Mouse (Mus musculus): Measurements from ENCODE around the gene Stk39. TPM values are rescaled to one million over a fixed set of nuclear protein-coding genes. Genes with fewer than 3 reads are reported as not detected.

The Stk39 gene
- polyA plus RNA-seq, 1 experiment from 2014 or later, result 77.2 TPM

DNA sequence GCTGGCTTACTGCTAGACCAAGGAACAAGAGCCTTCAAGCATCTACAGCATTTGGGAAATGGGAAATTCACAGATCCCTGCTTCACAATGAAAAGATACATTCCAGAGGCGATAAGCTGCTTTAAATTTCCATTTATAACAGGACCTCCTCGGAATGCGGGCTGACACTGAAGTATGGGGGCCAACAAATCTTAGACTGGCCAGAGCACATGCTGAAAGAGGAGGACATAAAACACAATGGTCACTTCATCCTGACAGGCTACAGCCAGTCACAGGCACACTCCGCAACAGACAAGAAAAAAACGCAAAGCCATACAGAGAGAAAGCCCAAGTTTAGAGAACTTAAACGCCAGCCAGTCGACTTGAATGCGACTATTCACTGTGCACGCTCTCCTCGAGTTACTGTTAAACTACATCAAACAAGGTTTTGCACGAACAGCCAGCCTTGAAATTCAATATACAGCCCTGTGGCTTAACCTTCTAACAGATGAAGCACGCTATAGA is 65.4 kb downstream of the Stk39 start:
- H3K9ac ChIP-seq, result 0 out of 2 replicates have a peak overlapping the region, but pooled peaks have one; percentile 27
- H3K4me1 ChIP-seq (replicated peaks), result peaks cover 73% of the 10 kb centered on the region
- WGBS, result 38% methylated on average over 12 of the region's 12 CpGs
- peak overlapping the region; percentile 93 for H3K27ac ChIP-seq (ENCODE audit: poor library complexity, severe bottlenecking)
- ATAC-seq (ENCODE audit: insufficient number of reproducible peaks, low FRiP score), result no peak
- H3K36me3 ChIP-seq, result no peaks in the 10 kb centered on the region
- H3K9me3 ChIP-seq (replicated peaks), result no peaks in the 10 kb centered on the region
- H3K27me3 ChIP-seq (replicated peaks), result no peaks in the 10 kb centered on the region
- no peak overlapping the region for H3K4me3 ChIP-seq
- peak overlapping the region; percentile 28 for H3K4me2 ChIP-seq

DNA sequence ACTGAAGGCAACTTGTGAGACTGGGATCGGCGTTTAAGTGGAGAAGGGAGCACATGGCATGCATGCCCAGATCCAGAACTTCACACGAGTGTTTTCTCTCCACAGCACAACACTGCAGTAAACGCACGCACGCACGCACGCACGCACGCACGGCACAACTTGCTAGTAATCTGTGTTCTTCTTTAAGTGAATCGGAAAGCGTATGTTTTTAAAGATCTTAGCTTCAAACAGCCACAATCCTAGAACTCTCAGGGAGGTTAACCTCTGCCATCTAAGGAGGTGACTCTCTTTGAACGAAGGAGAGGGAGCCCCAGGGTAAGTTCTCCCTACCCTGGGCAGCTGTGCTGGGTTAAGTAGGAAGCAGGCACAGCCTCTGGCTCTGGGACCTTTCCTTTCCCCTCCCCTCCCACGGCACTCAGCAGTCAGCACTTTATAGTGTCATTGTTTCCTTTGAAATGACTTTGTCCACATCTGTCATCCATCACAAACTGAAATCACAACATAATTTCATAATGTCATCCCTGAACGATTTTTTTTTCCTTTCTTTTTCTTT is 66.8 kb downstream of the Stk39 start:
- Histone ChIP-seq H3K4me2 (no peak overlapping the region), H3K27ac (ENCODE audit: poor library complexity, severe bottlenecking) (peak overlapping the region; percentile 34; the same call in 1 of the 2 replicates), H3K4me1 (replicated peaks) (peaks cover 60% of the 10 kb centered on the region), H3K27me3 (replicated peaks) (no peaks in the 10 kb centered on the region), H3K36me3 (peaks cover 6% of the 10 kb centered on the region; the same call in 1 of the 2 replicates), H3K4me3 (no peak overlapping the region), H3K9me3 (replicated peaks) (no peaks in the 10 kb centered on the region), H3K9ac (no peak overlapping the region)
- 65% methylated on average over 16 of the region's 16 CpGs for WGBS
- ATAC-seq (ENCODE audit: insufficient number of reproducible peaks, low FRiP score), result no peak

DNA sequence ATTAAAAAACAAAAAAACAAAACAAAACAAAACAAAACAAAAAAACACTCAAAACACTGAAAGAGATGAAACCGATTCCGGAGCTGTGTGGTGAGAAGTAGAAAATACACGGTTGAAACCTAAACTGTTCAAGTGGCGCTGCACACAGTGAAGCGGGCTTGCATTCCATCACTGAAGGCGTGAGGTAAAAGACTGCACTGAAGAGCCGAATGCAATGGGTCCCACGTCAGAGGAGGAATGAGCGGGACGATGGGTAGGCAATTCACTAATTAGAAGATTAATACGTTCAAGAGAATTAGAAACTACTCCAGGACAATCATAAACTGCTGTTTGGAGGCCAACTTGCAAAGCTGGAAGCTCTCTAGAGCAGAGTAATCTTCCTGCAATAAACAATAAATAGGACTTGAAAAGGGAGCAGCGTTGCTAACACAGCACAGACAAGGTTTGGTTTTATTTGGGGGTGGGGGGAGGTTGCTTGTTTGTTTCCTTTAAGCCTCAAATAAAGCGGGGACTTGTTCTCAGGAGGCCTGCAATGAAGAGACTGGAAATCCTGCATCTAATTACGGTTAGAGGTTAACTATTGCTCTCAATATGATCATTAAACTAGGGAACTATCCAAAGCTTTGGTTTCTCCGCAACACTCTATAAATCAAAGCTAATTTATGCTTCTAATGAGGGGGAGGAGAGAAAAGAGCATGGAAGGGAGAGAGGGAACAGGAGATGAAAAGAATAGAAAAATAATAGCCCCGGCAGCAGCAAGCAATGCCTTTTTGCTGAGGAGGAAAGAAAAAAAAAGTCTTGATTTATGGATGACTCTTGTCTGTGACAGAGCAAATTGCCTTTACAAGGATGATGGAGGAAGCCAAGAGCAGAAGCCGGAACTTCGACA is 67.5 kb downstream of the Stk39 start:
- H3K4me3 ChIP-seq, result no peak overlapping the region
- peaks cover 57% of the 10 kb centered on the region for H3K4me1 ChIP-seq (replicated peaks)
- ATAC-seq (ENCODE audit: insufficient number of reproducible peaks, low FRiP score), result no peak
- no peaks in the 10 kb centered on the region for H3K9me3 ChIP-seq (replicated peaks)
- H3K27ac ChIP-seq (ENCODE audit: poor library complexity, severe bottlenecking), result no peak overlapping the region
- no peak overlapping the region for H3K4me2 ChIP-seq
- H3K27me3 ChIP-seq (replicated peaks), result no peaks in the 10 kb centered on the region
- H3K9ac ChIP-seq, result no peak overlapping the region
- H3K36me3 ChIP-seq, result peaks cover 6% of the 10 kb centered on the region; the same call in 1 of the 2 replicates
- 67% methylated on average over 18 of the region's 18 CpGs for WGBS

DNA sequence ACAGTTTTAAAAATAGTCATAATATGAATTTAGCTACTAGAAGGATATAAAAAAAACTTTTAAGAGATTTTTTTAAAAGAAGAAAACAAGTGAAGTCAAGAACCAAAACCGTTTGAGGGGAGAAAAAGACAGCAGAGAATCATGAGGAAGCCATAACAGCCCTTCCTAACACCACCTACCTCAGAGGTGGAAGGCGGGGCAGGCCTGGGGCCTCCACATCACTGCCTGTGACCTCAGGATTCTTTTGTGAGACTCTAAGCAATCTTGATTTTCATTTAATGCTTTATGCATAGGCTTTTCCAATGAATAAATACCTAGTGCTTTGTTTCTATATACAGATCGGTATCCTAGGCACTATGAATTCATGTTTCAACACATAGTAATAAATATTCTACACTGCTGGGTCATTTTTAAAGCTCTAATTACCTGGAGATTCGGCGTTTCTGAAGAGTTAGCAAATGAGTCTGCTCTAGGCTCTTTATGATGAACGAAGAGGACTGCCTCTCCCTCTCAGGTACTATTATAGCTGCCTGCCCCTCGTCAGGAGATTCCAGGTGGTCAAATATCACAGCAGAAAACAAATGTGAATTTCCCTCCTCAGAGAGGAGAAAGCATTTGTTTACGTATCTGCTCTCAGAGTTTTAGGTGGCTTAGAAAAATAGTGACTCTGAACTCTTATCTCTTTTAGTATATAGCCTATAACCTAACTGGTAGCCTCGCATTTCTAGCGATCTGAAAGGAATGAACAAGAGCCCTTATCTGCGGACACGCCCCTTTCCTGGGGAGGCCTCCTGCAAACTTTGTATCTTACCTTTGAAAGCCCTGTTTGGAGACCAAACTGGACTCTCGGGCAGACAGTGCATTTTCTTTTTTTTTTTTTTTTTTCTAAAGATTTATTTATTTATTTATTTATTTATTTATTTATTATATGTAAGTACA is 78.2 kb downstream of the Stk39 start:
- WGBS, result 73% methylated on average over 13 of the region's 13 CpGs

DNA sequence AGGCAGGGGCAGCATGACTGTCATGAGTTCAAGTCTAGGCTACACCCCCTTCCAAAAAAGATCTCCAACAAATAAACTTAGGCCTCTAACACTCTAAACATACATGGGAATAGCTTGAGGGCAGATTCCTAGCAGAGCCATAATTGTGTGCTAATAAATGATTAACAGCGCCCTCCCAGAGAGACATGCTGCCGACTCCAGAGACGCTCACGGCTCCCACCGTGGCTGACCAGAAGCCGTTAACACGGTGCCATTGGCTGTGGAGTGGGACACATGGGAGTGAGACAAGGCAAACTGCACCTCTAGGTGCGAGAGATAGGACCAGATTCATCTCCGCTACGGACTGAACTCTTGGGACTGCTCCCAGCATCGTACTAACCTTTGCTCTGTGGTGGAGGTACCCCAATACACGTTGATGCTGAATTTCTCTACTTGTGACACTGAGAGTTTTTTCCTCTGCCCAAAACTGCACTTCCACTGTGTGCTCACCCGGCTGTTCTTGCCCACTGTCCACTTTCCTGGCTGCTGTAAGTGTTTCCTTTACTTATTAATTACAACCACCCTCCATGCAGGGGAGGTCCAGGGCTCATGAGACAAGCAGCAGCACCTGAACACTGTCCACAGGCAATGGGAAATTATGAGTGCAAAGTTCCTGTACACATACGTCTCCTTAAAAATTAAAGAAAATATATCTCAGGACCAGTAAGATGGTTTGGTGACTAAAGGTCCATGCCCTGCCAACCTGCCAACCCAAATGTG is 84.1 kb downstream of the Stk39 start:
- no peak for ATAC-seq (ENCODE audit: insufficient number of reproducible peaks, low FRiP score)
- Histone ChIP-seq H3K27ac (ENCODE audit: poor library complexity, severe bottlenecking) (no peak overlapping the region), H3K4me1 (replicated peaks) (peaks cover 35% of the 10 kb centered on the region), H3K9ac (no peak overlapping the region), H3K27me3 (replicated peaks) (no peaks in the 10 kb centered on the region), H3K4me2 (no peak overlapping the region), H3K36me3 (peaks cover 48% of the 10 kb centered on the region), H3K9me3 (replicated peaks) (no peaks in the 10 kb centered on the region), H3K4me3 (no peak overlapping the region)
- 87% methylated on average over 14 of the region's 14 CpGs for WGBS

More for the DNA sequence above, 78.2 kb downstream of the Stk39 start:
- no peak overlapping the region for H3K4me3 ChIP-seq
- no peaks in the 10 kb centered on the region for H3K9me3 ChIP-seq (replicated peaks)
- no peak overlapping the region for H3K27ac ChIP-seq (ENCODE audit: poor library complexity, severe bottlenecking)
- peaks cover 59% of the 10 kb centered on the region for H3K36me3 ChIP-seq
- H3K4me1 ChIP-seq (replicated peaks), result peaks cover 9% of the 10 kb centered on the region
- no peak overlapping the region for H3K9ac ChIP-seq
- ATAC-seq (ENCODE audit: insufficient number of reproducible peaks, low FRiP score), result no peak
- H3K27me3 ChIP-seq (replicated peaks), result no peaks in the 10 kb centered on the region
- H3K4me2 ChIP-seq, result no peak overlapping the region

DNA sequence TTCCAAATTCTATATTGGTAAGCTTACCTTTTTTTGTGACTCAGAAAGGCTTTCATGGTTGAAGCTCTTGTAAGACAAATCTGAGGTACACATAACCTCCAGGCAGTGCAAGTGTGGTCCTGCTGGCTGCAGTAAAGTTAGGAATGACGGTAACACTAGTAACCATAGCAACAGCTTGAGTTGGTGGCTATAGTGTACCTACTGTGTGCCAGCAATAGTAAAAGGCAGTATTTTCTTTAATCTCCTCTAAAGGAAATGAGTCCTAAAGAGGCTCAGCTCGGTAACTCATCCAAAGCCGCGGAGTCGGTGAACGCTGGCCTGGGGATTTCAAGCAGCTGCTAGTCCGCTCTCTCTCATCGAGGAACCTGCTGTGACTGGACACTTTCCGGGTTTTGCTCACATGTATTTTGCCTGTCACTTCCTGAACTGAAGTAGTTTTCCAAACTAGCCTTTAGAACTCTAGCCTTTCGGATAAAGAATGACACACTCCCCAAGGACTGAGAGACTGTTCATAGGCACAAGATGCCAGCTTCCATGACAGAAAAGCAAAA is 85.7 kb downstream of the Stk39 start:
- Histone ChIP-seq H3K4me2 (no peak overlapping the region), H3K9ac (no peak overlapping the region), H3K27me3 (replicated peaks) (no peaks in the 10 kb centered on the region), H3K4me1 (replicated peaks) (peaks cover 44% of the 10 kb centered on the region), H3K4me3 (no peak overlapping the region), H3K9me3 (replicated peaks) (no peaks in the 10 kb centered on the region), H3K36me3 (peaks cover 44% of the 10 kb centered on the region), H3K27ac (ENCODE audit: poor library complexity, severe bottlenecking) (peak overlapping the region; percentile 55; the same call in 1 of the 2 replicates)
- WGBS, result 82% methylated on average over 10 of the region's 10 CpGs
- no peak for ATAC-seq (ENCODE audit: insufficient number of reproducible peaks, low FRiP score)

DNA sequence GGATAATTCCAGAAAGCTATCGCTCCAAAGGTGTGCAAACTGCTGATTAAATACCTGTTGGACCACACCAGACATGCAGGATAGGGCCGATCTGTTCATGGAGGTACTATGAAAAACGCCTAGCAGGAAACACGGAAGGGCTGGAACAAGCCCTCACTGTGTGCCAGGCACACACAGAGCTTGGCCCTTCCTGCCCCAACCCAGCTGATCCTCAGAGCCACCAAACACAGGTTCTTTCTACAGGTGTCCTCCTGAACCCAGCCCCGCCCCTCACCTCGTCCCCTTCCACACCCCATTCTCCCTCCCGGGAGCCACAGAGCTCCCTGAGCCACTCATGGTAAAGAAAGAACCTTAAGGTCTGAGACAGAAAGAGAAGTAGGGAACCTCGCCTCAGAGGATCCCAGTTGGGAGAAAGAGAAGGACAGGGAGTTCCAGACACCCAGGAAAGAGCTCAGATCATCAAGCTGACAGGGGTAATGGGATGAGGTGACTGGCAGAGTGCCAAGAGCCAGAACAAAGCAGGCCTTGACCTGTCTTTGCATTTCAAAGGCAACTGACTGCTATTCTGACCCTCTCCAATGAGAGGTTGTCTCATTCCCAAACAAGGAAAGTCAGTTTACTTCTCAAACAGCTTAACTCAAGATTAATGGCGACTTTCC is 86.3 kb downstream of the Stk39 start:
- H3K27ac ChIP-seq (ENCODE audit: poor library complexity, severe bottlenecking), result peak overlapping the region; percentile 55; the same call in 1 of the 2 replicates
- H3K9me3 ChIP-seq (replicated peaks), result no peaks in the 10 kb centered on the region
- WGBS, result 76% methylated on average over 9 of the region's 9 CpGs
- H3K27me3 ChIP-seq (replicated peaks), result no peaks in the 10 kb centered on the region
- no peak overlapping the region for H3K4me3 ChIP-seq
- ATAC-seq (ENCODE audit: insufficient number of reproducible peaks, low FRiP score), result no peak
- no peak overlapping the region for H3K4me2 ChIP-seq
- H3K9ac ChIP-seq, result no peak overlapping the region
- peaks cover 44% of the 10 kb centered on the region for H3K36me3 ChIP-seq
- H3K4me1 ChIP-seq (replicated peaks), result peaks cover 48% of the 10 kb centered on the region

DNA sequence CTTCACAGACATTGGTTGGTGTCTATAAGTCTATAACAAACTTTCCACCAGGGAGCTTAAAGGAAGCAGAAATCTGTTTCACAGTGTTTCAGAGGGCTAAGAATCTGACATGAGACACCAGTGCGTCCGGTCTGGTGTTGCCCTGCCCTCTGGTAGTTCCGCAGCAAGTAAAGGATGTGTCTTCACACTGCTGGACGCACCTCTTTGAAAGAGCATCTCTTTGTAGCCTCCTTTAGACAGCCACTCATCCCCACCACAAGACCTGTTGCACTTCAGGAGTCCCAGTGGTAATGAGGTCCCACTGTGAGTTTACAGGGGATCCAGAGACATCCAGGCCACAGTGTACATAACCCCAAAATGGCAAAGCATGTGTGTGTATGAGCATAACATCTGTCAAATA is 88.1 kb downstream of the Stk39 start:
- Histone ChIP-seq H3K27ac (ENCODE audit: poor library complexity, severe bottlenecking) (no peak overlapping the region), H3K4me1 (replicated peaks) (peaks cover 66% of the 10 kb centered on the region), H3K27me3 (replicated peaks) (no peaks in the 10 kb centered on the region), H3K36me3 (peaks cover 29% of the 10 kb centered on the region), H3K9ac (no peak overlapping the region), H3K4me3 (no peak overlapping the region), H3K9me3 (replicated peaks) (no peaks in the 10 kb centered on the region), H3K4me2 (no peak overlapping the region)
- WGBS, result 79% methylated on average over 4 of the region's 4 CpGs
- ATAC-seq (ENCODE audit: insufficient number of reproducible peaks, low FRiP score), result no peak

DNA sequence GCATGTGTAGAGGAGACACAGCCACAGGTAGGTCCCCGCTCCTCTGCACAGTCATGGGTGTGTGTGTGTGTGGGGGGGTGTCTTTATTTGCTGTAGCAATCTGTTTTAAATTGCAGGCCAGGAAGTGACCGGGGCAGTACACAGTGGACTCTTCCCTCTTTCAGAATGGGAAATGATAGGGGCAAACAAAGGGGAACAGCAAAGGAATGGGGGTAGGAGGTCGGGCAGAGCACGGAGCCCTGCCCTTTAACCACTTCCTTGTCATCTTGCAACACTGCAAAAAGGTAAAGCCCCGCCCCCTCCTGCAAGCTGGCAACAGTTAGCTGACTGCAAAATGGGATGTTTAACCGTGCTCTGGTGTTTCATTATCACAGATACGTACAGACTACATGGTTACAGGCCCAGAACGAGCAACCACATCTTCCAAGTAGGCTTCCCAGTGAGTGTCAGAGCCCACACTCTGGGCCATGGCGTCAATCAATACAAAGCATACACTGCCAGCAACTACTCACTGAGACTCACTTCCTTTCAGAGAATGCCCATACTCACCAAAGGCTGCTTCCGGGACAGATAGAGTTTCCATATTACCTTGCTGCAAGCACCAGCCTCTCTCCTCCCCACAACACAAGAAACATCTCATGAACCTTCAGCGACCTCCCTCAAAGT is 89.5 kb downstream of the Stk39 start:
- WGBS, result 64% methylated on average over 11 of the region's 11 CpGs

More for the DNA sequence above, 89.5 kb downstream of the Stk39 start:
- Histone ChIP-seq H3K27ac (ENCODE audit: poor library complexity, severe bottlenecking) (no peak overlapping the region), H3K4me1 (replicated peaks) (peaks cover 78% of the 10 kb centered on the region), H3K4me2 (no peak overlapping the region), H3K9me3 (replicated peaks) (no peaks in the 10 kb centered on the region), H3K27me3 (replicated peaks) (no peaks in the 10 kb centered on the region), H3K36me3 (peaks cover 20% of the 10 kb centered on the region), H3K9ac (no peak overlapping the region), H3K4me3 (no peak overlapping the region)
- no peak for ATAC-seq (ENCODE audit: insufficient number of reproducible peaks, low FRiP score)

Measured in heart, embryonic 12.5 days (tissue).